ENCODE assay signal across 17 mouse cellular contexts in genomic region chr10:40429081-40429480, GRCm38 (mm10).
A peak's percentile ranks its signal among the peaks of the same experiment; 100 is the strongest.
DNase-seq lines count a peak whose midpoint lies in the region; TF ChIP-seq lines count a peak whose summit lies in the region.
"Had no signal": no experiment of that assay in that cellular context is flagged by ENCODE, and none has a peak within 500 bp of the region (broad histone marks: within the 10 kb centered on the region; RNA-seq: fewer than 3 reads in every experiment).

No protein-coding gene starts in this region.

- H3K79me2 ChIP-seq in heart, adult 2 months (replicated peaks; ENCODE audit: control insufficient read depth, insufficient read depth, low read length) = no peaks in the 10 kb centered on the region

- DNase-seq in heart, adult 2 months = no peak
- DNase-seq in heart, postnatal 14 days = no peak
- peak; percentile 32 for DNase-seq in lung, postnatal 36 days
- no peak for DNase-seq in lung, postnatal 25 days (ENCODE audit: low spot score)
- peak; percentile 12 for DNase-seq in adipocyte (ENCODE audit: low spot score)
- no peak for DNase-seq in adrenal gland, postnatal 36 days
- no peak for DNase-seq in spleen, postnatal 10 days (ENCODE audit: low spot score in 2 of 2)
- DNase-seq in gastrocnemius, adult 8-10 months (ENCODE audit: low spot score in 2 of 2) = no peak
- DNase-seq: adrenal gland, postnatal 14 days; cerebellum, adult 2 months; kidney, adult 18-20 months; kidney, postnatal 25 days; lung, adult 2 months; right cerebral cortex, adult 18-20 months; thymus, postnatal 25 days had no signal

- H3K4me3 ChIP-seq in heart, adult 2 months = no peak overlapping the region
- H3K4me3 ChIP-seq: embryonic facial prominence, embryonic 12.5 days had no signal

- H3K27me3 ChIP-seq in heart, adult 2 months (ENCODE audit: control insufficient read depth, insufficient read depth, low read length) = no peaks in the 10 kb centered on the region
- H3K27me3 ChIP-seq: embryonic facial prominence, embryonic 12.5 days had no signal

- 88% methylated on average over 2 of the region's 2 CpGs for WGBS in heart, adult 2 months

- no peak for TF ChIP-seq EP300 in heart, adult 2 months (IDR thresholded peaks at IDR 0.05; ENCODE audit: insufficient read depth, low read depth, low read length)

- no peak for TF ChIP-seq POLR2A in heart, adult 2 months (IDR thresholded peaks at IDR 0.05; ENCODE audit: insufficient read depth, low read depth, low read length)

- H3K36me3 ChIP-seq in heart, adult 2 months (ENCODE audit: control insufficient read depth, insufficient read depth, low read length) = no peaks in the 10 kb centered on the region
- H3K36me3 ChIP-seq: embryonic facial prominence, embryonic 12.5 days had no signal

- H3K9ac ChIP-seq in heart, adult 2 months (ENCODE audit: low read depth, low read length) = no peak overlapping the region
- H3K9ac ChIP-seq: embryonic facial prominence, embryonic 12.5 days; hindbrain, embryonic 14.5 days had no signal

- no peak overlapping the region for H3K27ac ChIP-seq in heart, adult 2 months
- H3K27ac ChIP-seq: embryonic facial prominence, embryonic 12.5 days; hindbrain, embryonic 14.5 days had no signal

- peaks cover 4% of the 10 kb centered on the region; the same call in 1 of the 2 replicates for H3K4me1 ChIP-seq in heart, adult 2 months (ENCODE audit: control insufficient read depth, insufficient read depth, low read length)

- TF ChIP-seq CTCF in heart, adult 2 months (IDR thresholded peaks at IDR 0.05) = peak; percentile 50

- intact Hi-C loops in heart, adult 2 months (cut with DNase I) = loop anchor here (10.0 kb wide), 1 partner anchor 134 kb away; no protein-coding TSS in a partner anchor
- intact Hi-C loops in heart, postnatal 14 days (cut with DNase I) = no loop called here

Comparison
In these comparisons a context has a peak if more than half of its experiments do, and no peak if none do; other contexts are left out.
1. DNase-seq: peak in lung, postnatal 36 days (single experiment) and adipocyte (single experiment); none in heart, adult 2 months (0 of 2), heart, postnatal 14 days (0 of 2), lung, postnatal 25 days (single experiment), adrenal gland, postnatal 36 days (0 of 2), spleen, postnatal 10 days (0 of 2) and gastrocnemius, adult 8-10 months (0 of 2).